Mouse (Mus musculus): ENCODE data around the gene Lif.

Lif gene

DNA sequence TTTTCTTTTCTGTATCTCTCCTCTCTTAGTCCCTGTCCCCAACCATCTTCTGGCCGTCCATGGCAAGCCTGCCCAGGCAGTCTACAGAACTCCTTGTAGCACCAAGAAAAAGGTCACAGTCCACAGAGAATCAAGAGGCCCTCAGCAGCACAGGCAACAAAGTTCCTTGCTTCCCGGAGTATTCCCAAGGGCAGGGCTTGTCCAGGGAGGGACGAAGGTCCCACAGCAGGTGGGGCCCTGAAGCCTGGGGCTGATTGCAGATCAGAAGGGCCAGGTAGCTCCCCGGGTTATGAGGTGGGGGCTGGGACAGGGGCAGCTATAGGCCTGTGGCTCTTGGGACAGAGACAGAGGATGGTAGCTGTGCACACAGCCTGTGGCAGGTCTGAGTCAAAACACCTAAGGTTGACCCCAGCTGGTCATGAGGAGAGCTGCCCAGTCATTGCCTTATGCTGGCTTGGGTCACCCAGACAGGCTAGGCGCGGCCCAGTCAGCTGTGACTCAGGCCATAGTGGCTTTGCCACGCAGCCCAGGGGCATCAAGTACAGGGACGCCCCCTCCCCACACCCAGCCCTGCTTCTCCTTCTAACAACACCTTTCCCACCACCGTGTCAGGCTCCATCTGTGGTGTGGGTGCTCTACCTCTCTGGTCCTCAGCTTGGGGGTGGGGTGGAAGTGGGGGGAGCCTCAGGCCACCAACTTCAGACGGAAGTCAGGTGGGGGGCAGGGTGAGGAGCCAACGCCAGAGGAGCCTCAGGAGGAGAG lies at the start of gene Lif:
TSS of gene Lif (plus strand) at position 712 of the 762 bp plus-strand sequence.
- DNase-seq: no peak

GRCm38 (mm10) chr11:4207655-4208054 lies 49.7 kb upstream of the Lif start:
- DNase-seq: no peak

- DNase-seq: peak; percentile 26 to 29
Observed at GRCm38 (mm10) chr11:4209556-4209955, 47.8 kb upstream of the Lif start.

DNA sequence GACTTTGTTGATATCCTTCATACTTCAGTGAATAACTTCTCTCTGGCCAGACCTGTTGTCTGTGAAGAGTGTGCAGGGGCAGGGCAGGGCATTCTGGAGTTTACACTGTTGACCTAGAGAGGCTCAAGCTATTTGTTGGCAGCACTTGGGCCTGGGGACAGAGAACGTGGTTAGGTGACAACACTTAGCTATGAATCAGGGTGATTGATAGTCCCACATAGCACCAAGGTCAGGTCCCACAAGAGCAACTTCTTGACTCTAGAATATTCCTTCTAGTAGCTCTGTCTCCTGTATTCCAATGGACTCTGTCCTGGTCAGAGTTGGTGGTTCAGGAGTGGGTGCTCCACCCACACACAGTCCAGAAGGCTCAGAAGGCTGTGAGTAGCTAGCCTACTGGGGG lies 46.6 kb upstream of the Lif start:
- DNase-seq: no peak

GRCm38 (mm10) chr11:4213107-4213506 lies 44.2 kb upstream of the Lif start:
- no peak for DNase-seq

DNA sequence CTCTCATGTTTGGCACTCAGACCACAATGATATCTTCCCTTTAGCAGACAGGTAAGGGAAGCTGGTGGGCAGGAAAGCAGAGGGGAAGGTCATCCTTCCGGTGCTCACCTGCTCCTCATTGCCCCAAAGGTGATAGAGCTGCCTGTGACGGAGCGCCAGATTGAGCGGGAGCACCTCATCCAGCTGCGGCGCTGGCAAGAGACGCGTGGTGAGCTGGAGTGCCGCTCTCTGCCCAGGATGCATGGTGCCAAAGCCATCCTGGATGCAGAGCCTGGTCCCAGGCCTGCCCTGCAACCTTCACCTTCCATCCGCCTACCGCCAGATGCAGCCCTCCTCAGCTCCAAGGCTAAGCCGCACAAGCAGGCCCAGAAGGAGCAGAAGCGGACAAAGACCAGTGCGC lies 42.8 kb upstream of the Lif start:
- no peak for DNase-seq

- no peak for DNase-seq
Observed at GRCm38 (mm10) chr11:4215061-4215460, 42.3 kb upstream of the Lif start.

GRCm38 (mm10) chr11:4216248-4217000 lies 40.9 kb upstream of the Lif start:
- no peak for DNase-seq

DNA sequence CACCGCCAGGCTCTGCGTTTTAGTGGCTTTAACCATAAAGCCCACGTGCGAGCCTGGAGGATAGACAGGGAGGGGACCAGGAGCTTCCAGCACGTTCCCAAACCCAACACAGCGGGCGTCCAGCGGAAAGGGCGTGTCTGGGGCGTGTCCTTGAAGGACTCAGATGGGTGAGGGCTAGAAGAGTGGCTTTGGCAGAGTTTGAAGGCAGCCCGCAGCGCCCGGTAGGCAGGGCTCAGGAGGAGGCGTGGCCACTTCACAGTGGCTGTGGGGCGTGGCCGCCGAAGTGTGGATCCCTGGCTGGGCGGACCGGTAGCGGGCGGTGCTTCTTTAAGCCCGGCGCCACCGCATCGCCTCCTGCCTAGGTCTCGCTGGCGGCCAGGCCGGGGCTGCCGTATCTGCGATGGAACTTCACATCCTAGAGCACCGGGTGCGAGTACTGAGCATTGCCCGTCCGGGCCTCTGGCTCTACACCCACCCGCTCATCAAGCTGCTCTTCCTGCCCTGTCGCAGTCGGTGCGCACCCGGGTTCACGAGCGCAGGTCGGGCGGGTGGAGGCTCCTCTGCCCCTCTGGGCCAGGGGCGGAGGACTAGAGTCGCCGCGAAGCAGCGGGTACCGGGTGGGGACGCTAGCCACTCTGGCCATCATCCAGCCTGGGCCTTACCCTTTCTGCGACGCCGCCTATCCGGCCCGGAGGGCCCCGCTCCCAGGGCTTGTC lies 39.3 kb upstream of the Lif start, which contains the start of gene Castor1:
TSS of gene Castor1 (plus strand) at position 312 of the 716 bp plus-strand sequence.
- DNase-seq: peak; percentile 87 to 88

GRCm38 (mm10) chr11:4218637-4219036 lies 38.7 kb upstream of the Lif start:
- no peak for DNase-seq

- peak; percentile 53 to 56 for DNase-seq
Observed at GRCm38 (mm10) chr11:4219317-4219751, 38.0 kb upstream of the Lif start.

GRCm38 (mm10) chr11:4219908-4220307 lies 37.4 kb upstream of the Lif start:
- DNase-seq: no peak

DNA sequence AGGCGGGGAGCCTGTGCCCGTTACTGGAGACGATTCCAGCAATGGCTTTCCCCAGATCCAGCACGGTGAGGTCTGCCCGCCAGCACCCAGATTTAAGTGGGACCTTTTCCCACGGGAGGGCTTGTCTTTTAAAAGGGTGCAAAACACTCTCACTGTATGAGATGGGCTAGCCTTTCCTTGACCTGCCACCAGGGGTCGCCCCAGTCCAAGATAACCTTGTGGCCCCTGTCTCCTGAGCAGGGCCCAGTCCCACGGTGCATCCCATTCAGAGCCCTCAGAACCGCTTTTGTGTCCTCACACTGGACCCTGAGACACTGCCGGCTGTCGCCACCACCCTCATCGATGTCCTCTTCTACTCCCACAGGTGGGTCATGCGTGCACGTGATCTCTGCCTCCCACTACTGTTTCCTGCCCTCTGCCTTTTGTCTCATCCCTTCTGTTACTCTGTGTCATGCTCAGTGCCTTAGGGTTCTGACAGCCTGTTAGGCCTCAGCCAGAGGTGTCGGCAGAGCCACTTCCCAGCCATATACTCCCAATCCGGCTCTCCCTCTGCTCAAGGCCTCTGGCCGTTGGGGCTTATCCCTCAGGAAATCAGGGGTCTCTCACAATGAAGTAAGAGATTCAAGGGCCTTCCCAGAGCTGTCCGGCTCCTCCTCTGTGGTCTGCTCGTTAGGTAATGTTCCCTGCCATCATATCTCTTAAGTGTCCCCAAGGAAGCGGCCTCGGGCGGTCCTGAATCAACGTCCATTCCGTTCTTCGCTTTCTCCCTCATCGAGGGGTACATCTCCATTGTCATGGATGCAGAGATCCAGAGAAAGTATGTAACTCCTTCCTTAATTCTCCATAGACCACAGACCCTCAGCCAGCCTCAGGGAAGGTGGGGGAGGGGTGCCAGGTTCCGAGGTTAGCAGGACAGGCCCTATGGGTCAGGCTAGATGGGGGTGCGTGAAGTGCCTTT lies 36.6 kb upstream of the Lif start:
- DNase-seq: peak; percentile 94

DNA sequence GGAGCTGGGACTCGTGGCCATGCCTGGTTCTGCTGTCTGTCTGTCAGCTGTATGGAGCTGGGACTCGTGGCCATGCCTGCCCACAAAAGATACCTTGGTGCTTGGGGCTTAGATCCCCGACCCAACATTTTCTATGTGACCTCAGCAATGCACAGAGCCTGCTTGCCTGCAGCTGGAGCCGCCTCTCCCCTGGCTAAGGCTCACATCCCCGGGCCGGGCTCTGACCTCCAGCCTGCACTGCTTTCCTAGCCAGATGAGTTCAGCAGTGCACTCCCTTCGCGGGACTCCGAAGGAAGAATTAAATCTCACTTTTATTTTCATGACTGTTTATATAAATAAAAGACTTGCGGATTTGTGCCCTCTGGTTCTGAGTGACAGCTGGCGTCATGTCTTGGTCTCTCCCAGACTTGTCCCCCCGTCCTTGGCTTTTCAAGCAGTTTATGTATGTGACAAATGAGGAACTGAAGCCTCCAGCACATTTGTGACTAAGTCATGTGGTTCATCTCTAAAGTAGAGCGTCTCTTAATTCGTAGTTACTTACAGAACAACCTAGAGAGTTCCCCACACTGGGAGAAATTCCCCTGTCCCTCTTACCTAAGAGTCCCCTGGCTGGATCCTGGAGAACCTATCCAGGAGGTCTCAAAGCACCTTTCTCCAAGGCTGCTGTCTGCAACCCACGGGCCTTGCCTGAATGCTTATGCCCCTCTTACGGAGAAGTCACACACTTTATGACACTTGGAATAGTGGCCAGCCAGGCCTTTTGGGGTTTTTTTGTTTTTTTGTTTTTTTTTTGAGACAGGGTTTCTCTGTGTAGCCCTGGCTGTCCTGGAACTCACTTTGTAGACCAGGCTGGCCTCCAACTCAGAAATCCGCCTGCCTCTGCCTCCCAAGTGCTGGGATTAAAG lies 35.1 kb upstream of the Lif start:
- DNase-seq: peak; percentile 25 to 31

DNA sequence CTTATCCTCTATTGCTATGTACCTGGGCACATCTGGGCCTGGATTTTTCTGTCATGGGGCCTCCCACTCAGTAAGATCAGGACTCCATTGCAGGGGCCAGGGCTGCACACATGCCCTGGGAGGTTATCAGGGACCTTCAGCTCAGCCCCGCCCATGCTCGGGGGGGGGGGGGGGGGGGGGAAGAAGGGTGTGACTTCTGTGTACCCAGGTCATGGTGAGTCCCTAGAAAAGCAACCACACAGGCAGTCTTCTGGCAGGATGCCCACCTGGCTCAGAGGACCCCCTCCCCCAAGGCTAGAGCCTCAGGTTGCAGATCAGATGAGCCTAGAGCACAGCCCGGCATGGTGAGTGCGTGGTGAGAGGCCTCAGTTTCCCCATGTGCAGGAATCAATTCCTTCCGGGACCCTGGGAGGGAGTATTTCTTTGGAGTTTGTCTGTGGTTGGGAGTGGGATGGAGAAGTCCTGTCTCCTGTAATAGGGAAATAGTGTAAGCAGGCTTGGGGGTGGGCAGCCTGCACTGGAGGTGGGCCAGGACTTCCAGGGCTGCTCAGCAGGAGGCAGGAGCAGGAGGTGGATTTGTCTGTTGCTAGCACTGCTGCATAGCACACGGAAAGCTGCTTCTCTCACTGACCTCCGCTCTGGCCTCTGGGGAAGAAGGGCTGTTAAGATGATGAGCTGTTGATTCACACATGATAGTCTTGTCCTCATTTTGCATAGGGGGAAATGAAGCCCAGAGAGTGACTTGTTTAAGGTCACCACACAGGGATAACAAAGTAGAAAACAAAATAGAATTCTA lies 33.8 kb upstream of the Lif start:
- DNase-seq: no peak

DNA sequence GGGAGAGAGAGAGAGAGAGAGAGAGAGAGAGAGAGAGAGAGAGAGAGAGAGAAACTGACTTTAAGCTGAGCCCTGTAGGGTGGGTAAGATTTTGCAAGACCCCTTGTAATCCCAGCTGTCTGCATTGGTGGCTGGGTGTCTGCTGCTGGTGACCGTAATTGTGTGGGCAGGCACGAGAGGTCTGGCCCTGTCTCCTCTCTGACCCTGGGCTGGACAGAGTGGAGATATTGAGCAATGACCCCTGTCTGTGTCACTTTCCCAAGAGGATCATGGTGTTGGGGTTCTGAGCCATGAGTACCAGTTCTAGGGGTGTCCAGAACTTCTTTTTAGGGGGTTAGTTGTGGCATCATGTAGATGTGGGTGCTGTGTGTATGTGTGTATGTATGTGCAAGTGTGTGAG lies 33.1 kb upstream of the Lif start:
- DNase-seq: no peak

- DNase-seq: no peak
Observed at GRCm38 (mm10) chr11:4226569-4227325, 30.6 kb upstream of the Lif start.

GRCm38 (mm10) chr11:4228463-4228862 lies 28.9 kb upstream of the Lif start:
- DNase-seq: no peak

GRCm38 (mm10) chr11:4229841-4230240 lies 27.5 kb upstream of the Lif start:
- DNase-seq: no peak

GRCm38 (mm10) chr11:4231435-4231834 lies 25.9 kb upstream of the Lif start:
- DNase-seq: no peak
